Mouse (Mus musculus): ENCODE results near the gene Mprip.
"Not testable (repeated sequence)": the region's sequence is repeated elsewhere in the genome, so short reads cannot be mapped to it uniquely, and the experiment has no call there.

Gene Mprip

GRCm38 (mm10) chr11:59717801-59718291 lies 56.7 kb downstream of the Mprip start:
- no peak for DNase-seq (ENCODE audit: low spot score)

- DNase-seq (ENCODE audit: low spot score): no peak
Measured at GRCm38 (mm10) chr11:59719185-59719584, 58.1 kb downstream of the Mprip start.

- DNase-seq (ENCODE audit: low spot score): no peak
Measured at GRCm38 (mm10) chr11:59721385-59721784, 60.3 kb downstream of the Mprip start.

GRCm38 (mm10) chr11:59727204-59727603 lies 66.1 kb downstream of the Mprip start:
- no peak for DNase-seq (ENCODE audit: low spot score)

- no peak for DNase-seq (ENCODE audit: low spot score)
Measured at GRCm38 (mm10) chr11:59731821-59732220, 70.7 kb downstream of the Mprip start.

GRCm38 (mm10) chr11:59732407-59733066 lies 71.4 kb downstream of the Mprip start:
- DNase-seq (ENCODE audit: low spot score): peak; percentile 67

GRCm38 (mm10) chr11:59733600-59733999 lies 72.5 kb downstream of the Mprip start:
- DNase-seq (ENCODE audit: low spot score): not testable (repeated sequence)

- DNase-seq (ENCODE audit: low spot score): no peak
Measured at GRCm38 (mm10) chr11:59734335-59734734, 73.2 kb downstream of the Mprip start.

GRCm38 (mm10) chr11:59735938-59736337 lies 74.8 kb downstream of the Mprip start:
- DNase-seq (ENCODE audit: low spot score): not testable (repeated sequence)

- DNase-seq (ENCODE audit: low spot score): no peak
Measured at GRCm38 (mm10) chr11:59737250-59737649, 76.1 kb downstream of the Mprip start.

GRCm38 (mm10) chr11:59739996-59740395 lies 78.9 kb downstream of the Mprip start:
- DNase-seq (ENCODE audit: low spot score): no peak

GRCm38 (mm10) chr11:59741915-59742314 lies 80.8 kb downstream of the Mprip start:
- no peak for DNase-seq (ENCODE audit: low spot score)

- no peak for DNase-seq (ENCODE audit: low spot score)
Measured at GRCm38 (mm10) chr11:59743307-59743706, 82.2 kb downstream of the Mprip start.

- no peak for DNase-seq (ENCODE audit: low spot score)
Measured at GRCm38 (mm10) chr11:59743712-59744111, 82.6 kb downstream of the Mprip start.

- DNase-seq (ENCODE audit: low spot score): no peak
Measured at GRCm38 (mm10) chr11:59744374-59744773, 83.3 kb downstream of the Mprip start.

GRCm38 (mm10) chr11:59745851-59746250 lies 84.7 kb downstream of the Mprip start:
- no peak for DNase-seq (ENCODE audit: low spot score)

- DNase-seq (ENCODE audit: low spot score): peak; percentile 76
Measured at GRCm38 (mm10) chr11:59746614-59747013, 85.5 kb downstream of the Mprip start.

- DNase-seq (ENCODE audit: low spot score): no peak
Measured at GRCm38 (mm10) chr11:59749050-59749449, 87.9 kb downstream of the Mprip start.

GRCm38 (mm10) chr11:59754504-59754903 lies 93.4 kb downstream of the Mprip start:
- no peak for DNase-seq (ENCODE audit: low spot score)

- DNase-seq (ENCODE audit: low spot score): no peak
Measured at GRCm38 (mm10) chr11:59756351-59756750, 95.2 kb downstream of the Mprip start.

- DNase-seq (ENCODE audit: low spot score): no peak
Measured at GRCm38 (mm10) chr11:59758191-59758985, 97.3 kb downstream of the Mprip start.

- no peak for DNase-seq (ENCODE audit: low spot score)
Measured at GRCm38 (mm10) chr11:59759178-59759577, 98.1 kb downstream of the Mprip start.

GRCm38 (mm10) chr11:59759626-59760025 lies 98.5 kb downstream of the Mprip start:
- no peak for DNase-seq (ENCODE audit: low spot score)

Measured in testis, postnatal 10 days (tissue).